26 mouse cellular contexts compared by ENCODE assay signal in the genomic region with DNA sequence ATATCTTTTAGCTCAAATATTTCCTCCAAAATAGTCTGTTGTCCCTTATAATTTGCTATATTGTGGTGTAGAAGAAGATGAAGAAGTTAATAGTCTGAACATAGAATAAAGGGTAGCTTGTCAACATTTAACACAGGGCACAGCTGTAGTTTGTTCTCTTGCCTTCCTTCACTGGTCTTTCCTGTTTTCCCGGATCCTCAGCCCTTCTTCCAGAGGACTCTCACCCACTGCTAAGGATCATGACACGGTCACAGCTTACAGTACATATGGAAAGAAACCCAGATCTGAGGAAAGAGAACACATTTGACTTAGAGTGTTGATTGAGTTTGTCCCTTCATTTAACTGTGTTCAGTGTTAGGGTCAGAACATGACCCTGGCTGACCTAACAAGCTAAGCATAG. TPM values are rescaled to one million over a fixed set of nuclear protein-coding genes. Genes with fewer than 3 reads are reported as not detected.
DNase-seq lines count a peak whose midpoint lies in the region; ATAC-seq and TF ChIP-seq lines count a peak whose summit lies in the region.
"Had no signal": no experiment of that assay in that cellular context is flagged by ENCODE, and none has a peak within 500 bp of the region (broad histone marks: within the 10 kb centered on the region; RNA-seq: fewer than 3 reads in every experiment).

No protein-coding gene starts in this region.

- no peak for DNase-seq in heart, embryonic 10.5 days (ENCODE audit: low spot score)
- no peak for DNase-seq in heart, postnatal 10 days
- DNase-seq in heart, postnatal 14 days, result no peak
- DNase-seq in lung, embryonic 14.5 days, result peak; percentile 18
- DNase-seq in lung, adult 2 months, result no peak
- DNase-seq in gonadal fat pad, adult 2 months (ENCODE audit: low read depth), result peak; percentile 17
- DNase-seq: adrenal gland, postnatal 14 days; cerebellum, adult 18-20 months; cerebellum, adult 9-11 months; cerebellum, postnatal 36 days; gastrocnemius, adult 2 months; gastrocnemius, postnatal 25 days; heart, adult 11 months had no signal

- no peaks in the 10 kb centered on the region for H3K36me3 ChIP-seq in heart, embryonic 10.5 days
- no peaks in the 10 kb centered on the region for H3K36me3 ChIP-seq in heart, embryonic 14.5 days (ENCODE audit: control insufficient read depth, insufficient read depth, low read length)
- H3K36me3 ChIP-seq in lung, embryonic 14.5 days (ENCODE audit: insufficient read depth), result no peaks in the 10 kb centered on the region
- H3K36me3 ChIP-seq: embryonic facial prominence, embryonic 15.5 days; forebrain, embryonic 10.5 days; hindbrain, embryonic 15.5 days had no signal

- H3K4me1 ChIP-seq in heart, embryonic 10.5 days, result peaks cover 17% of the 10 kb centered on the region
- peaks cover 0 to 12% of the 10 kb centered on the region in 2 experiments; a peak in 3 of 4 replicates for H3K4me1 ChIP-seq in heart, embryonic 14.5 days (ENCODE audit: control insufficient read depth in 2 of 2, insufficient read depth in 2 of 2, low read length in 2 of 2)
- H3K4me1 ChIP-seq in lung, embryonic 14.5 days (ENCODE audit: insufficient read depth), result peaks cover 4% of the 10 kb centered on the region; the same call in 1 of the 2 replicates
- no peaks in the 10 kb centered on the region for H3K4me1 ChIP-seq in lung, adult 2 months (ENCODE audit: control insufficient read depth, insufficient read depth, low read length)
- H3K4me1 ChIP-seq: embryonic facial prominence, embryonic 15.5 days; hindbrain, embryonic 15.5 days had no signal

- H3K9ac ChIP-seq in heart, embryonic 14.5 days (ENCODE audit: low read length), result no peak overlapping the region
- H3K9ac ChIP-seq in lung, embryonic 14.5 days, result no peak overlapping the region
- H3K9ac ChIP-seq: embryonic facial prominence, embryonic 15.5 days; hindbrain, embryonic 15.5 days had no signal

- H3K4me2 ChIP-seq in heart, embryonic 14.5 days (ENCODE audit: low read length), result peak overlapping the region; percentile 35; the same call in 1 of the 2 replicates
- no peak overlapping the region for H3K4me2 ChIP-seq in lung, embryonic 14.5 days
- H3K4me2 ChIP-seq: embryonic facial prominence, embryonic 15.5 days; hindbrain, embryonic 15.5 days had no signal

- TF ChIP-seq POLR2A in lung, adult 2 months (IDR thresholded peaks at IDR 0.05; ENCODE audit: borderline replicate concordance, extremely low read depth, low read depth, low read length), result no peak

- WGBS in heart, embryonic 10.5 days, result 9% methylated on average over 2 of the region's 2 CpGs
- 8% methylated on average over 2 of the region's 2 CpGs for whole genome bisulfite sequencing in heart, embryonic 14.5 days
- WGBS in lung, embryonic 14.5 days, result 13% methylated on average over 2 of the region's 2 CpGs
- 31% methylated on average over 2 of the region's 2 CpGs for WGBS in lung, adult 2 months

- no peaks in the 10 kb centered on the region for H3K27me3 ChIP-seq in heart, embryonic 10.5 days (ENCODE audit: insufficient read depth, poor library complexity, severe bottlenecking)
- no peaks in the 10 kb centered on the region for H3K27me3 ChIP-seq in heart, embryonic 14.5 days (ENCODE audit: control insufficient read depth, insufficient read depth, low read length)
- H3K27me3 ChIP-seq in lung, embryonic 14.5 days (ENCODE audit: insufficient read depth, low read length), result no peaks in the 10 kb centered on the region
- H3K27me3 ChIP-seq: CH12.LX; embryonic facial prominence, embryonic 15.5 days; hindbrain, embryonic 15.5 days had no signal

- 0 out of 2 replicates have a peak overlapping the region, but pooled peaks have one; percentile 0 for H3K27ac ChIP-seq in heart, embryonic 10.5 days
- no peak overlapping the region for H3K27ac ChIP-seq in heart, embryonic 14.5 days (replicated peaks in 1 of 2; ENCODE audit: control insufficient read depth in 1 of 2, insufficient read depth in 1 of 2, low read depth in 2 of 2, low read length in 2 of 2)
- no peak overlapping the region for H3K27ac ChIP-seq in lung, embryonic 14.5 days (ENCODE audit: low read depth)
- H3K27ac ChIP-seq: embryonic facial prominence, embryonic 15.5 days; forebrain, embryonic 10.5 days; gastrocnemius, adult 2 months; hindbrain, embryonic 15.5 days had no signal

- no peak overlapping the region for H3K4me3 ChIP-seq in heart, embryonic 10.5 days
- H3K4me3 ChIP-seq in heart, embryonic 14.5 days (ENCODE audit: control insufficient read depth in 1 of 2, insufficient read depth in 1 of 2, low read depth in 1 of 2, low read length in 2 of 2), result no peak overlapping the region
- no peak overlapping the region for H3K4me3 ChIP-seq in lung, embryonic 14.5 days (ENCODE audit: low read depth, low read length)
- H3K4me3 ChIP-seq in lung, adult 2 months (replicated peaks; ENCODE audit: extremely low read depth, low read depth, low read length), result no peak overlapping the region
- H3K4me3 ChIP-seq: embryonic facial prominence, embryonic 15.5 days; erythroblast, embryonic 14.5 days; forebrain, embryonic 10.5 days; gastrocnemius, adult 2 months; hindbrain, embryonic 15.5 days had no signal

- ATAC-seq in heart, embryonic 14.5 days (ENCODE audit: insufficient number of reproducible peaks, insufficient read depth, low FRiP score, low read depth), result no peak
- no peak; the same call in 1 of the 2 replicates for ATAC-seq in lung, embryonic 14.5 days (ENCODE audit: insufficient read depth)
- ATAC-seq: activated CD4-positive, CD25-positive, alpha-beta regulatory T cell, adult 4 months; forebrain, embryonic 14.5 days; Patski had no signal

- no peaks in the 10 kb centered on the region for H3K9me3 ChIP-seq in heart, embryonic 10.5 days
- no peaks in the 10 kb centered on the region for H3K9me3 ChIP-seq in heart, embryonic 14.5 days (ENCODE audit: control insufficient read depth, low read length)
- no peaks in the 10 kb centered on the region for H3K9me3 ChIP-seq in lung, embryonic 14.5 days (ENCODE audit: low read depth, low read length)
- H3K9me3 ChIP-seq: embryonic facial prominence, embryonic 15.5 days; forebrain, embryonic 10.5 days; hindbrain, embryonic 15.5 days had no signal

- intact Hi-C loops in heart, postnatal 10 days (cut with DNase I), result no loop called here
- intact Hi-C loops in heart, postnatal 14 days (cut with DNase I), result no loop called here

- TF ChIP-seq CTCF in lung, embryonic 14.5 days (IDR thresholded peaks at IDR 0.05; ENCODE audit: low read depth), result no peak
- no peak for TF ChIP-seq CTCF in lung, adult 2 months (IDR thresholded peaks at IDR 0.05; ENCODE audit: insufficient read depth, low read length)

RNA-seq across cellular contexts. Expression of a gene that starts 53.7 kb away (rescaled TPM):
- polyA plus RNA-seq in heart, embryonic 10.5 days (2016; fragmentation: Nextera tagmentation; extraction: Ambion mirVana), result 3.0 and 3.9 TPM in 2 replicates
- 1 to 10 TPM; 2.6 to 3.0 TPM for total RNA-seq in heart, postnatal 10 days (2021)
- polyA plus RNA-seq in heart, embryonic 14.5 days (2014; fragmentation: Nextera tagmentation; extraction: Ambion mirVana), result 5.0 and 5.7 TPM in 2 replicates
- 1 to 10 TPM; 2.2 to 2.4 TPM for total RNA-seq in heart, postnatal 14 days (2021)
- polyA plus RNA-seq in lung, embryonic 14.5 days (2014; fragmentation: Nextera tagmentation; extraction: Ambion mirVana), result 1.7 and 2.9 TPM in 2 replicates
- 1.2 and 1.7 TPM in 2 replicates for polyA plus RNA-seq in lung, adult 2 months (2012; rRNA removed)
- polyA plus RNA-seq in gonadal fat pad, adult 2 months (2012; rRNA removed), result 0.62 and 2.4 TPM in 2 replicates
- total RNA-seq: CH12.LX had no signal
- polyA plus RNA-seq: activated CD4-positive, CD25-positive, alpha-beta regulatory T cell, adult 4 months; erythroblast, embryonic 14.5 days; Patski had no signal

RNA-seq across cellular contexts. Expression of a gene that starts 58.5 kb away (rescaled TPM):
- not detected in 2 replicates for polyA plus RNA-seq in heart, embryonic 10.5 days (2016; fragmentation: Nextera tagmentation; extraction: Ambion mirVana)
- total RNA-seq in heart, postnatal 10 days (2021), result not detected
- not detected in 2 replicates for polyA plus RNA-seq in heart, embryonic 14.5 days (2014; fragmentation: Nextera tagmentation; extraction: Ambion mirVana)
- not detected for total RNA-seq in heart, postnatal 14 days (2021)
- not detected in 2 replicates for polyA plus RNA-seq in lung, embryonic 14.5 days (2014; fragmentation: Nextera tagmentation; extraction: Ambion mirVana)
- not detected in 2 replicates for polyA plus RNA-seq in lung, adult 2 months (2012; rRNA removed)
- not detected in 2 replicates for polyA plus RNA-seq in gonadal fat pad, adult 2 months (2012; rRNA removed)
- total RNA-seq: adrenal gland, adult 18-20 months; adrenal gland, postnatal 14 days; CH12.LX; gastrocnemius, adult 2 months; gastrocnemius, postnatal 25 days had no signal
- polyA plus RNA-seq: activated CD4-positive, CD25-positive, alpha-beta regulatory T cell, adult 4 months; embryonic facial prominence, embryonic 11.5 days; erythroblast, embryonic 14.5 days; forebrain, embryonic 10.5 days; forebrain, embryonic 14.5 days; heart, postnatal 0 days; hindbrain, embryonic 11.5 days; hindbrain, embryonic 15.5 days had no signal

Comparison
In these comparisons a context has a peak if more than half of its experiments do, and no peak if none do; other contexts are left out.
1. DNase-seq: peak in lung, embryonic 14.5 days (single experiment) and gonadal fat pad, adult 2 months (single experiment); none in heart, embryonic 10.5 days (single experiment), heart, postnatal 10 days (0 of 2), heart, postnatal 14 days (0 of 2) and lung, adult 2 months (single experiment).